Mouse (Mus musculus) embryo, embryonic 11 days (tissue): ENCODE data around the gene Atf6.

Experiments
- DNase-seq: peaks from one replicate; pipeline ENCODE4 v3.0.0-alpha.2; 2015

Gene Atf6

GRCm38 (mm10) chr1:170844380-170844779 lies 23.2 kb downstream of the Atf6 start:
- peak; percentile 64 for DNase-seq

- DNase-seq = peak; percentile 38
Measured at GRCm38 (mm10) chr1:170839685-170840084, 27.9 kb downstream of the Atf6 start.

GRCm38 (mm10) chr1:170834756-170835155 lies 32.8 kb downstream of the Atf6 start:
- DNase-seq = no peak

GRCm38 (mm10) chr1:170829781-170830180 lies 37.8 kb downstream of the Atf6 start:
- no peak for DNase-seq

GRCm38 (mm10) chr1:170829344-170829743 lies 38.2 kb downstream of the Atf6 start:
- DNase-seq = no peak

GRCm38 (mm10) chr1:170820103-170820814 lies 47.3 kb downstream of the Atf6 start:
- no peak for DNase-seq

- no peak for DNase-seq
Measured at GRCm38 (mm10) chr1:170815287-170816004, 52.1 kb downstream of the Atf6 start.

GRCm38 (mm10) chr1:170812822-170813221 lies 54.7 kb downstream of the Atf6 start:
- no peak for DNase-seq

- no peak for DNase-seq
Measured at GRCm38 (mm10) chr1:170807600-170808270, 59.8 kb downstream of the Atf6 start.

- DNase-seq = no peak
Measured at GRCm38 (mm10) chr1:170804721-170805120, 62.9 kb downstream of the Atf6 start.

GRCm38 (mm10) chr1:170802669-170803068 lies 64.9 kb downstream of the Atf6 start:
- no peak for DNase-seq

GRCm38 (mm10) chr1:170800694-170801093 lies 66.9 kb downstream of the Atf6 start:
- no peak for DNase-seq

- DNase-seq = no peak
Measured at GRCm38 (mm10) chr1:170795741-170796347, 71.7 kb downstream of the Atf6 start.

- no peak for DNase-seq
Measured at GRCm38 (mm10) chr1:170791542-170791941, 76.0 kb downstream of the Atf6 start.

GRCm38 (mm10) chr1:170791001-170791400 lies 76.6 kb downstream of the Atf6 start:
- DNase-seq = no peak

GRCm38 (mm10) chr1:170787643-170788042 lies 79.9 kb downstream of the Atf6 start:
- DNase-seq = no peak

GRCm38 (mm10) chr1:170786570-170787341 lies 80.8 kb downstream of the Atf6 start:
- no peak for DNase-seq

GRCm38 (mm10) chr1:170777688-170778087 lies 89.9 kb downstream of the Atf6 start:
- DNase-seq = no peak

- DNase-seq = no peak
Measured at GRCm38 (mm10) chr1:170774431-170774830, 93.1 kb downstream of the Atf6 start.

GRCm38 (mm10) chr1:170773506-170773905 lies 94.1 kb downstream of the Atf6 start:
- no peak for DNase-seq

GRCm38 (mm10) chr1:170771437-170772003 lies 96.1 kb downstream of the Atf6 start:
- no peak for DNase-seq

- no peak for DNase-seq
Measured at GRCm38 (mm10) chr1:170770691-170771090, 96.9 kb downstream of the Atf6 start.
